Mouse (Mus musculus): ENCODE measurements at regions not wholly inside any gene's neighbourhood (a gene's known extent, or its start where the extent isn't known, plus 50 kb on each side); places are given as distances from the start of the nearest gene placed in this dataset.

DNA sequence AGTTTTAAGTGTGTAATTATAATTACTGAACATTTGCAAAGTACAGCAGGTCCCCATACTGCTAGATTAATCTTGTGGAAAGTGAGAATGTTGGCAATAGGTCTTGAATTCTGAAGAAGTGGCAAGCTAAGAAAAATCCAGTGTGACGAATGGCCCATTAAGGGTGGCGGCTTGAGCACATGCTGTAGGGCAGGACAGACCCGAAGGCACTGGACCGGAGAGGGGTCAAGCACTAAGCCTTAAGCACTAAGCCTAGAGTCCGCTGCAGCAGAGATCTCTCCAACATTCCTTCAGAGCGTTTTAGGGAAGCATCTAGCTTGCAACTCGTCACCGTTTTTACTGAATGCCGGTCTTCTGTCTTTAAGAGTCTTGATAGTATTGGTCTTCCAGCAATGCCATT lies 105.6 kb downstream of the Aldh8a1 start:
- TF ChIP-seq EP300 (IDR thresholded peaks at IDR 0.05; ENCODE audit: insufficient read depth, low read depth, low read length) (no peak), CTCF (IDR thresholded peaks at IDR 0.05) (no peak), POLR2A (IDR thresholded peaks at IDR 0.05; ENCODE audit: insufficient read depth, low read depth, low read length) (no peak)
- Histone ChIP-seq H3K4me1 (ENCODE audit: control insufficient read depth, insufficient read depth, low read length) (peaks cover 2% of the 10 kb centered on the region), H3K4me3 (no peak overlapping the region), H3K27ac (no peak overlapping the region), H3K9ac (ENCODE audit: low read depth, low read length) (no peak overlapping the region), H3K79me2 (replicated peaks; ENCODE audit: control insufficient read depth, insufficient read depth, low read length) (no peaks in the 10 kb centered on the region), H3K27me3 (ENCODE audit: control insufficient read depth, insufficient read depth, low read length) (no peaks in the 10 kb centered on the region), H3K36me3 (ENCODE audit: control insufficient read depth, insufficient read depth, low read length) (no peaks in the 10 kb centered on the region)
- intact Hi-C loops (cut with DNase I), result no loop called here
- no peak for DNase-seq
- 92% methylated on average over 9 of the region's 9 CpGs for WGBS

DNA sequence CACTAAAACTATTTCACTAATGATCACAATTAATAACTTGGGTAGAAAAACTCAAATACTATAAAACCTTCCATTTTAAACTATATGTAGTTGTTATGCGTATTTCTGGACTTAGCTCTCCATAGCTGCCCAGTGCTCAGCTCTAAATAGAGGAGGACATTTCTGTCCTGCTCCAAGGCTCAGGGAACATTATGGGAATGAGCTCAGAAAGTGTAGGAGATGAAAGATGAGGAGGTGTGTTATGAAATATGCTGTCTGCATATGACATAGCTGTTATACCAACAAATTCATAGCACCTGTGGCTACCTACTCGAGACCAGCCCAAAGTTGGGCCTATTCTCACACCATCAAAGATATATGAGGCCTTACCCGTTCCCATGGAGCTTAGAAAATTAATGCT lies 106.3 kb downstream of the Aldh8a1 start:
- Histone ChIP-seq H3K79me2 (replicated peaks; ENCODE audit: control insufficient read depth, insufficient read depth, low read length) (no peaks in the 10 kb centered on the region), H3K27ac (no peak overlapping the region), H3K4me1 (ENCODE audit: control insufficient read depth, insufficient read depth, low read length) (peaks cover 2% of the 10 kb centered on the region), H3K27me3 (ENCODE audit: control insufficient read depth, insufficient read depth, low read length) (no peaks in the 10 kb centered on the region), H3K4me3 (no peak overlapping the region), H3K36me3 (ENCODE audit: control insufficient read depth, insufficient read depth, low read length) (no peaks in the 10 kb centered on the region), H3K9ac (ENCODE audit: low read depth, low read length) (no peak overlapping the region)
- intact Hi-C loops (cut with DNase I), result no loop called here
- TF ChIP-seq CTCF (IDR thresholded peaks at IDR 0.05), result no peak
- no peak for TF ChIP-seq POLR2A (IDR thresholded peaks at IDR 0.05; ENCODE audit: insufficient read depth, low read depth, low read length)
- 95% methylated on average over 3 of the region's 3 CpGs for WGBS
- no peak for DNase-seq

DNA sequence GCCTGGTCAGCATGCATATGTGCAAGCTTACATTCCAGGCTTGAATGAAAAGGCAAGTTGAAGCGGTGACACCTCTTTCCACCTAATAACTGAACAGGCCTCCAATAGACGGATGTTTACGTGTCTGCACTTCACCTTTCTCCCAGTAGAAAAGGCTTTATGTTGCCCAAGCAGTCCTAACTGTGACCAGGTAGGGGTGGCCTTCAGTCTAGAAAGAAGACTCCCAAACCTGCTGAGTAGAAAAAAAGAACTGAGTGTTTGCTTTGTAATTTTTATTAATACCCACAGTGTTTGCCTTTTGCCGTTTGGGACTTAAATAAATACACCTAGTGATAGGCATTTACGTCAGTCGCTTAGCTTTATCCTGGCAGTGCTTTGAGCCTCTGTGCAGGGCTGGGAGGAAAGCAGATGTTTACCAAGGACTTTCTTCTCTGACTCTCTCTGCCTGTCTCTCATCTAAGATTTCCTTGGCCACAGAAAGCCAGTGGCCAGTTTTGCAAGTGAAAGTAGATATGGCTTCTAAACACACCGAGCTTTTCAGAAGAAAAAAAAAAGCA lies 104.5 kb upstream of the 1700020N01Rik start:
- Histone ChIP-seq H3K4me1 (ENCODE audit: control insufficient read depth, insufficient read depth, low read length) (peaks cover 2% of the 10 kb centered on the region), H3K9ac (ENCODE audit: low read depth, low read length) (no peak overlapping the region), H3K4me3 (no peak overlapping the region), H3K27me3 (ENCODE audit: control insufficient read depth, insufficient read depth, low read length) (no peaks in the 10 kb centered on the region), H3K36me3 (ENCODE audit: control insufficient read depth, insufficient read depth, low read length) (no peaks in the 10 kb centered on the region), H3K27ac (no peak overlapping the region), H3K79me2 (replicated peaks; ENCODE audit: control insufficient read depth, insufficient read depth, low read length) (no peaks in the 10 kb centered on the region)
- WGBS, result 81% methylated on average over 7 of the region's 7 CpGs
- DNase-seq, result no peak
- TF ChIP-seq EP300 (IDR thresholded peaks at IDR 0.05; ENCODE audit: insufficient read depth, low read depth, low read length) (no peak), POLR2A (IDR thresholded peaks at IDR 0.05; ENCODE audit: insufficient read depth, low read depth, low read length) (no peak), CTCF (IDR thresholded peaks at IDR 0.05) (no peak)
- intact Hi-C loops (cut with DNase I), result no loop called here

DNA sequence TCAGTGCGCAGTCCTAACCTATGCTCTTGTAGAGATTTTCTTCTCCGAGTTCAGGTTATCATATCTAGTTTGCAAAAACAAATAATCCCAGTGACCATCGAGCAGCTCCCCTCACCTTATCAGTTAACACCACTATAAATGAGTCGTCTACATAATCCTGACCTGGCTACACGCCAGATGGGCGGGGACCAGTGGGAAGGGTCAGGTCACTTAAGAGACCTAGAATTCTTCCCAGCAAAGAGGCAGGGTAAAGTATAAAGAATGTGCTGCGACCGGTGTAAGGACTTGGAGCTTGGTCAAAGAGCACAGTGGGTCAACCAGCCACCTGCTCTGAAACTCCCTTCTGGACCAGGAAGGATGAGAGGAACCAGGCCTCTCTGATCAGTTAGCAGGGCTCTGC lies 102.0 kb upstream of the 1700020N01Rik start:
- Histone ChIP-seq H3K79me2 (replicated peaks; ENCODE audit: control insufficient read depth, insufficient read depth, low read length) (no peaks in the 10 kb centered on the region), H3K4me1 (ENCODE audit: control insufficient read depth, insufficient read depth, low read length) (peaks cover 2% of the 10 kb centered on the region), H3K27ac (no peak overlapping the region), H3K36me3 (ENCODE audit: control insufficient read depth, insufficient read depth, low read length) (no peaks in the 10 kb centered on the region), H3K9ac (ENCODE audit: low read depth, low read length) (no peak overlapping the region), H3K27me3 (ENCODE audit: control insufficient read depth, insufficient read depth, low read length) (no peaks in the 10 kb centered on the region), H3K4me3 (no peak overlapping the region)
- TF ChIP-seq POLR2A (IDR thresholded peaks at IDR 0.05; ENCODE audit: insufficient read depth, low read depth, low read length) (no peak), EP300 (IDR thresholded peaks at IDR 0.05; ENCODE audit: insufficient read depth, low read depth, low read length) (no peak), CTCF (IDR thresholded peaks at IDR 0.05) (no peak)
- WGBS, result 42% methylated on average over 8 of the region's 8 CpGs
- intact Hi-C loops (cut with DNase I), result no loop called here
- no peak for DNase-seq

DNA sequence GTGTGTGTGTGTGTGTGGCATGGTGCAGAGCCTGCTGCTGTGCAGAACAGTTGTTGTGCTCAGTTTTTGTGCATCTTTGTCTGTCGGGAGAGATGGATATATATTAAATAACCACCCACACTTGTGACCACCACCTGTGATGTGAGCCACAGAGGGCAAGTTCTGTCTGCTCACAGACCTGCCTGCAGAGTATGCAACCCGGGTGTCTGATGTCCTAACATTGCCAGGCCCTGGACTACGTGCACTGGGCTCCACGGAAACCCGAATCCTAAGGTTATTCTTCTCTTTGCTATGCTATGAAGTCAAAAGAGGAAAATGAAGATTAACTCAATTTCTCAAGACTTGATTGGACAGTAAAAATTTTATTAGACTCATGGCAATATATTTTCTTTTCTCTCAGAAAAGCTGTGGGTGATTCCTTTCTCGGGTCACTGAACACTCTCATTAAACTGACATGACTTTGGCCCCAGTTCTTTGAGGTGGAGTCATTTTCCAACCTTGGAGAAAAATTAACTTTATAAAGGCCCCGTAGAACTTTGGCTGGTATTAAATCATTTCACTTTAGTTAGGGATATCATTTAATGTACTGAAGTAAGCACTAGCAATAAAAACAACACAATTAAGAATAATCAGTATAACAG lies 100.6 kb upstream of the 1700020N01Rik start:
- intact Hi-C loops (cut with DNase I), result no loop called here
- Histone ChIP-seq H3K27me3 (ENCODE audit: control insufficient read depth, insufficient read depth, low read length) (no peaks in the 10 kb centered on the region), H3K9ac (ENCODE audit: low read depth, low read length) (no peak overlapping the region), H3K4me3 (no peak overlapping the region), H3K4me1 (ENCODE audit: control insufficient read depth, insufficient read depth, low read length) (no peaks in the 10 kb centered on the region), H3K27ac (no peak overlapping the region), H3K79me2 (replicated peaks; ENCODE audit: control insufficient read depth, insufficient read depth, low read length) (no peaks in the 10 kb centered on the region), H3K36me3 (ENCODE audit: control insufficient read depth, insufficient read depth, low read length) (no peaks in the 10 kb centered on the region)
- TF ChIP-seq POLR2A (IDR thresholded peaks at IDR 0.05; ENCODE audit: insufficient read depth, low read depth, low read length), result no peak
- no peak for TF ChIP-seq EP300 (IDR thresholded peaks at IDR 0.05; ENCODE audit: insufficient read depth, low read depth, low read length)
- TF ChIP-seq CTCF (IDR thresholded peaks at IDR 0.05), result no peak
- no peak for DNase-seq
- WGBS, result 87% methylated on average over 7 of the region's 7 CpGs

DNA sequence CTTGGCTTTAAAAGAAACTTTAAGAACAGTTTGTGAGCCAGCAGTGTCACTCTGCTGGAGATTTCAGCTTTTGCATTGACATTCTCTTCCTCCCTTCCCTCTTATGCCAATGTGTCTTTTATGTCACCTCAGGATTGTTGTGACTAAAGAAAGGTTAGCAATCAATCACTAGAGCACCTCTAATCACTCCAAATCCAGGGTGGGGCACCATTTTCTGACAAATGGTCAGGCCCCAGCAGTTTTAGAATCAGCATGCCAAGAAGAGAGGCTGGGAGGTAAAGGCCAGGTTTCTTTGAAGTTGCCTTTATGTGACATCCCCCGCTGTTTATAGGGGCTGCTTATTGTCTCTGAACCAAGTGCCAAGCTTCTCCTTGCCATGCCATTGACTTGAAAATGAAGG lies 98.4 kb upstream of the 1700020N01Rik start:
- Histone ChIP-seq H3K4me1 (ENCODE audit: control insufficient read depth, insufficient read depth, low read length) (no peaks in the 10 kb centered on the region), H3K27me3 (ENCODE audit: control insufficient read depth, insufficient read depth, low read length) (no peaks in the 10 kb centered on the region), H3K27ac (no peak overlapping the region), H3K4me3 (no peak overlapping the region), H3K36me3 (ENCODE audit: control insufficient read depth, insufficient read depth, low read length) (no peaks in the 10 kb centered on the region), H3K79me2 (replicated peaks; ENCODE audit: control insufficient read depth, insufficient read depth, low read length) (no peaks in the 10 kb centered on the region), H3K9ac (ENCODE audit: low read depth, low read length) (no peak overlapping the region)
- WGBS, result 69% methylated on average over 1 of the region's 1 CpGs
- DNase-seq, result no peak
- intact Hi-C loops (cut with DNase I), result no loop called here
- no peak for TF ChIP-seq POLR2A (IDR thresholded peaks at IDR 0.05; ENCODE audit: insufficient read depth, low read depth, low read length)

Measured in heart, adult 2 months (tissue).